Mouse (Mus musculus): ENCODE data around the gene Pxk.
A peak's percentile ranks its signal among the peaks of the same experiment; 100 is the strongest.

Pxk gene

GRCm38 (mm10) chr14:8097978-8098686 lies at the start of gene Pxk:
TSS of gene Pxk (plus strand) at chr14:8098211.
- peak; percentile 71 for DNase-seq (ENCODE audit: low read depth, low spot score)

- DNase-seq (ENCODE audit: low read depth, low spot score), result no peak
These were observed 48.7 kb upstream of the Pxk start for GRCm38 (mm10) chr14:8049334-8049733.

- no peak for DNase-seq (ENCODE audit: low read depth, low spot score)
These were observed 46.1 kb upstream of the Pxk start for GRCm38 (mm10) chr14:8051869-8052268.

GRCm38 (mm10) chr14:8052661-8053060 lies 45.4 kb upstream of the Pxk start:
- DNase-seq (ENCODE audit: low read depth, low spot score), result no peak

GRCm38 (mm10) chr14:8054310-8055102 lies 43.5 kb upstream of the Pxk start:
- peak; percentile 84 for DNase-seq (ENCODE audit: low read depth, low spot score)

- no peak for DNase-seq (ENCODE audit: low read depth, low spot score)
These were observed 41.9 kb upstream of the Pxk start for GRCm38 (mm10) chr14:8056076-8056475.

GRCm38 (mm10) chr14:8059938-8060337 lies 38.1 kb upstream of the Pxk start:
- no peak for DNase-seq (ENCODE audit: low read depth, low spot score)

GRCm38 (mm10) chr14:8062076-8062475 lies 35.9 kb upstream of the Pxk start:
- DNase-seq (ENCODE audit: low read depth, low spot score), result no peak

- DNase-seq (ENCODE audit: low read depth, low spot score), result no peak
These were observed 35.3 kb upstream of the Pxk start for GRCm38 (mm10) chr14:8062537-8063301.

GRCm38 (mm10) chr14:8063835-8064785 lies 33.9 kb upstream of the Pxk start:
- DNase-seq (ENCODE audit: low read depth, low spot score), result no peak

GRCm38 (mm10) chr14:8080165-8080679 lies 17.8 kb upstream of the Pxk start, which contains the start of gene Rpp14:
TSS of gene Rpp14 (plus strand) at chr14:8080367.
- DNase-seq (ENCODE audit: low read depth, low spot score), result peak; percentile 86

GRCm38 (mm10) chr14:8080718-8081117 lies 17.3 kb upstream of the Pxk start:
- no peak for DNase-seq (ENCODE audit: low read depth, low spot score)

GRCm38 (mm10) chr14:8082949-8083348 lies 15.1 kb upstream of the Pxk start:
- DNase-seq (ENCODE audit: low read depth, low spot score), result no peak

GRCm38 (mm10) chr14:8089016-8089415 lies 9.0 kb upstream of the Pxk start:
- DNase-seq (ENCODE audit: low read depth, low spot score), result no peak

- no peak for DNase-seq (ENCODE audit: low read depth, low spot score)
These were observed 5.4 kb upstream of the Pxk start for GRCm38 (mm10) chr14:8092573-8092972.

- DNase-seq (ENCODE audit: low read depth, low spot score), result no peak
These were observed 4.6 kb upstream of the Pxk start for GRCm38 (mm10) chr14:8093427-8093826.

GRCm38 (mm10) chr14:8094931-8095561 lies 3.0 kb upstream of the Pxk start:
- no peak for DNase-seq (ENCODE audit: low read depth, low spot score)

- no peak for DNase-seq (ENCODE audit: low read depth, low spot score)
These were observed 2.5 kb upstream of the Pxk start for GRCm38 (mm10) chr14:8095562-8095950.

- no peak for DNase-seq (ENCODE audit: low read depth, low spot score)
These were observed 630 bp downstream of the Pxk start for GRCm38 (mm10) chr14:8098687-8098995.

GRCm38 (mm10) chr14:8099561-8100021 lies 1.6 kb downstream of the Pxk start:
- DNase-seq (ENCODE audit: low read depth, low spot score), result no peak

Measured in WW6 (cell line).